Comparison of ENCODE assay signal across 25 mouse cellular contexts in the genomic region with DNA sequence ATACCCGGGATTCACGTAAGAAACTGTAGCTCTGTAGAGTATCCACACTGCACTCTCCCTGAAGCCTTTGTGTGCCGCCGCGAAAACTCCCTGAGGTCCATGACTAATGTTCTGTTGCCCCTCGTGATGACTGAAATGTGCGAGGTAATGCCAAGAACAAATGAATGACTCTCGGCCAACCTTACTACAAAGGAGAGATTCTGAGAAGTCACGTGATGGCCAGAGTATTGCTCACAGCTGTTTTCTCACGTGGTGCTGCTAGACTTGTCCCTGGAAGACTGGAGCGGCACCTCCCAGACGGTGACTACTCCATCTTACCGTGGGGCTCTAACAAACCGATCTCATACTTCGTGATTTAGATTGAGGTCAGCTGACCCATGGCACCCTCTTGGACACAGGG.
DNase-seq lines count a peak whose midpoint lies in the region; ATAC-seq and TF ChIP-seq lines count a peak whose summit lies in the region.
"Had no signal": no experiment of that assay in that cellular context is flagged by ENCODE, and none has a peak within 500 bp of the region (broad histone marks: within the 10 kb centered on the region; RNA-seq: fewer than 3 reads in every experiment).

No protein-coding gene starts in this region.

- no peaks in the 10 kb centered on the region for H3K4me1 ChIP-seq in intestine, embryonic 15.5 days (replicated peaks)
- H3K4me1 ChIP-seq: forebrain, embryonic 10.5 days; heart, embryonic 12.5 days; limb, embryonic 13.5 days; liver, embryonic 12.5 days; midbrain, embryonic 13.5 days; stomach, embryonic 15.5 days had no signal

- 89% methylated on average over 15 of the region's 15 CpGs for WGBS in intestine, embryonic 15.5 days

- H3K4me2 ChIP-seq in myocyte (ENCODE audit: low read depth): no peak overlapping the region
- H3K4me2 ChIP-seq in intestine, embryonic 15.5 days (replicated peaks): no peak overlapping the region
- H3K4me2 ChIP-seq: heart, embryonic 12.5 days; limb, embryonic 13.5 days; liver, embryonic 12.5 days; midbrain, embryonic 13.5 days; stomach, embryonic 15.5 days had no signal

- intact Hi-C loops in heart, postnatal 36 days (cut with DNase I): no loop called here

- H3K27me3 ChIP-seq in C2C12 (ENCODE audit: control insufficient read depth, insufficient read depth, insufficient read length): no peaks in the 10 kb centered on the region
- peaks cover 5% of the 10 kb centered on the region for H3K27me3 ChIP-seq in myocyte (ENCODE audit: control insufficient read depth, insufficient read depth, insufficient read length)
- H3K27me3 ChIP-seq in intestine, embryonic 15.5 days (replicated peaks): no peaks in the 10 kb centered on the region
- H3K27me3 ChIP-seq: CH12.LX; heart, embryonic 12.5 days; limb, embryonic 13.5 days; liver, embryonic 12.5 days; midbrain, embryonic 13.5 days; stomach, embryonic 15.5 days had no signal

- H3K4me3 ChIP-seq in C2C12 (ENCODE audit: insufficient read depth, poor library complexity, severe bottlenecking) (peak overlapping the region; percentile 11), myocyte (no peak overlapping the region)
- H3K4me3 ChIP-seq in intestine, embryonic 15.5 days (replicated peaks): no peak overlapping the region
- H3K4me3 ChIP-seq: forebrain, embryonic 10.5 days; heart, embryonic 12.5 days; limb, embryonic 13.5 days; liver, embryonic 12.5 days; midbrain, embryonic 13.5 days; stomach, embryonic 15.5 days had no signal

- H3K27ac ChIP-seq in intestine, embryonic 15.5 days: no peak overlapping the region
- H3K27ac ChIP-seq: forebrain, embryonic 10.5 days; hindbrain, postnatal 0 days; limb, embryonic 13.5 days; liver, embryonic 12.5 days; macrophage; midbrain, embryonic 13.5 days; stomach, embryonic 15.5 days had no signal

- H3K9ac ChIP-seq in intestine, embryonic 15.5 days: no peak overlapping the region
- H3K9ac ChIP-seq: heart, embryonic 12.5 days; limb, embryonic 13.5 days; liver, embryonic 12.5 days; liver, postnatal 0 days; midbrain, embryonic 13.5 days; stomach, embryonic 15.5 days had no signal

- ATAC-seq in intestine, embryonic 15.5 days: no peak
- ATAC-seq: forebrain, embryonic 16.5 days; hindbrain, postnatal 0 days; intestine, embryonic 16.5 days; liver, embryonic 12.5 days; liver, postnatal 0 days; midbrain, embryonic 13.5 days had no signal

- no peak for TF ChIP-seq POLR2A in myocyte (IDR thresholded peaks at IDR 0.05; ENCODE audit: insufficient read length, low read depth)

- DNase-seq in heart, adult 11 months: peak; percentile 71
- no peak for DNase-seq in heart, postnatal 36 days
- peak; percentile 3 for DNase-seq in R1 (ENCODE audit: low read depth, low spot score)
- DNase-seq: adrenal gland, postnatal 10 days; B cell, adult 2 months; cerebellum, adult 8-10 months; cerebellum, postnatal 25 days; kidney, adult 8-10 months; kidney, postnatal 10 days; layer of hippocampus, adult 9-11 months; liver, postnatal 0 days had no signal

- H3K79me2 ChIP-seq in C2C12 (ENCODE audit: control insufficient read depth, insufficient read depth) (no peaks in the 10 kb centered on the region), myocyte (ENCODE audit: control insufficient read depth, insufficient read depth) (no peaks in the 10 kb centered on the region)

- H3ac ChIP-seq in C2C12 (ENCODE audit: control insufficient read depth, insufficient read length, low read depth) (no peak overlapping the region), myocyte (ENCODE audit: control insufficient read depth, insufficient read length) (no peak overlapping the region)

- no peak for TF ChIP-seq CTCF in C2C12 (IDR thresholded peaks at IDR 0.05; ENCODE audit: control insufficient read depth, insufficient read depth, insufficient read length)

- H3K36me3 ChIP-seq in C2C12 (ENCODE audit: control insufficient read depth, insufficient read depth) (no peaks in the 10 kb centered on the region), myocyte (ENCODE audit: control insufficient read depth, insufficient read depth) (no peaks in the 10 kb centered on the region)
- no peaks in the 10 kb centered on the region for H3K36me3 ChIP-seq in intestine, embryonic 15.5 days
- H3K36me3 ChIP-seq: forebrain, embryonic 10.5 days; heart, embryonic 12.5 days; limb, embryonic 13.5 days; liver, embryonic 12.5 days; midbrain, embryonic 13.5 days; stomach, embryonic 15.5 days had no signal

- no peaks in the 10 kb centered on the region for H3K9me3 ChIP-seq in intestine, embryonic 15.5 days
- H3K9me3 ChIP-seq: forebrain, embryonic 10.5 days; heart, embryonic 12.5 days; limb, embryonic 13.5 days; liver, embryonic 12.5 days; midbrain, embryonic 13.5 days; stomach, embryonic 15.5 days had no signal

- no peaks in the 10 kb centered on the region for H3K79me3 ChIP-seq in C2C12 (ENCODE audit: low read depth)

TF ChIP-seq in C2C12, 6 proteins besides CTCF, POLR2A, EP300 and RAD21:
- TF ChIP-seq MAX (IDR thresholded peaks at IDR 0.05) (no peak), MYOG (IDR thresholded peaks at IDR 0.05; ENCODE audit: control insufficient read depth, extremely low read depth, insufficient read length) (no peak), USF1 (IDR thresholded peaks at IDR 0.05; ENCODE audit: low read depth) (peak; percentile 64), MYOD1 (IDR thresholded peaks at IDR 0.05; ENCODE audit: control insufficient read depth, insufficient read length, low read depth) (no peak)
TF ChIP-seq in C2C12: peak in this region for 1.

TF ChIP-seq in myocyte, 11 proteins besides CTCF, POLR2A, EP300 and RAD21:
- TF ChIP-seq CEBPB (IDR thresholded peaks at IDR 0.05; ENCODE audit: insufficient read depth, poor library complexity, severe bottlenecking) (no peak), USF1 (IDR thresholded peaks at IDR 0.05; ENCODE audit: low read depth) (peak; percentile 66), MAX (IDR thresholded peaks at IDR 0.05; ENCODE audit: low read depth) (no peak), MYOD1 (IDR thresholded peaks at IDR 0.05; ENCODE audit: control insufficient read depth in 1 of 3, insufficient read length in 2 of 3, low read depth in 2 of 3) (peak in 1 of 3 experiments; percentile 14)

Comparison
In these comparisons a context has a peak if more than half of its experiments do, and no peak if none do; other contexts are left out.
1. DNase-seq: peak in heart, adult 11 months (single experiment) and R1 (single experiment); none in heart, postnatal 36 days (0 of 2).